Mouse (Mus musculus) bone marrow, adult 2 months (tissue): ENCODE measurements at regions not wholly inside any gene's neighbourhood (a gene's known extent, or its start where the extent isn't known, plus 50 kb on each side); places are given as distances from the start of the nearest gene placed in this dataset.

Experiments used
- H3K27ac ChIP-seq: fragments of 200-500 bp; 2 replicates; pipeline ENCODE4 v1.5.1; 2012; ENCODE audit warnings: low read depth, mild to moderate bottlenecking, control low read depth, inconsistent platforms, low read length; ENCODE audit not compliant: control insufficient read depth, poor library complexity, insufficient read depth
- H3K4me1 ChIP-seq: fragments of 200-500 bp; 2 replicates; pipeline ENCODE4 v1.6.1; 2011; ENCODE audit warnings: low read length; ENCODE audit not compliant: control insufficient read depth, insufficient read depth
- H3K4me3 ChIP-seq: fragments of 200-500 bp; replicated peaks from 2 replicates; pipeline ENCODE3; 2011; ENCODE audit warnings: mild to moderate bottlenecking, low read depth, low read length, control low read depth; ENCODE audit not compliant: control insufficient read depth
- CTCF ChIP-seq: fragments of 200-500 bp; IDR thresholded peaks from 2 replicates; pipeline ENCODE4 v1.5.1; 2011; ENCODE audit warnings: low read length, control low read depth; ENCODE audit not compliant: control insufficient read depth, insufficient read depth
- POLR2A ChIP-seq: fragments of 200-500 bp; IDR thresholded peaks from 2 replicates; pipeline ENCODE4 v1.6.1; 2011; ENCODE audit warnings: low read depth, mild to moderate bottlenecking, control low read depth, low read length, borderline replicate concordance; ENCODE audit not compliant: control insufficient read depth
- WGBS: fragments of 180-500 bp; shearing (Covaris S2); methylation state at CpG from one replicate; pipeline ENCODE4 v1.1.7; 2018; 5-methylcytosine and 5-hydroxymethylcytosine counted together

DNA sequence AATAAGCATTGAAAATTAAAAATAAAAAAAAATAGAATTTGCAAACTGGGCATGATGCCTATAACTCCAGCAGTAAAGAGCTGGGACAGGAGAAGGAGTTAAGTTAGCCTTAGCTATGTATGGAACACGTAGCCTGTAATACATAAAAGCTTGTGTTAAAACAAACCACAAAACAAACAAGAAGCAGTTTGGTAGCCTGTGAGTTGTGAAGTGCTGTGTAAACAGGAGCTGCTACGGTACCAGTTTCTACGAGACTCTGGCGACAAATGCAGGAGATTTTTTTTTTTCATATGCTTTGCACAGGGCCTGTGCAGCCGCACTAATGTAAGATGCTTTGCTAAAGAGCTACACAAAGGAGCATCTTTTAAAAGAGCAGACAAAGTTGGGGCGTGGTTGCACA, 1159.1 kb downstream of the 4930447A16Rik start:
- TF ChIP-seq CTCF (no peak), POLR2A (no peak)
- H3K4me3 ChIP-seq: no peak overlapping the region
- WGBS: 85% methylated on average over 6 of the region's 6 CpGs
- no peaks in the 10 kb centered on the region for H3K4me1 ChIP-seq
- H3K27ac ChIP-seq: no peak overlapping the region

DNA sequence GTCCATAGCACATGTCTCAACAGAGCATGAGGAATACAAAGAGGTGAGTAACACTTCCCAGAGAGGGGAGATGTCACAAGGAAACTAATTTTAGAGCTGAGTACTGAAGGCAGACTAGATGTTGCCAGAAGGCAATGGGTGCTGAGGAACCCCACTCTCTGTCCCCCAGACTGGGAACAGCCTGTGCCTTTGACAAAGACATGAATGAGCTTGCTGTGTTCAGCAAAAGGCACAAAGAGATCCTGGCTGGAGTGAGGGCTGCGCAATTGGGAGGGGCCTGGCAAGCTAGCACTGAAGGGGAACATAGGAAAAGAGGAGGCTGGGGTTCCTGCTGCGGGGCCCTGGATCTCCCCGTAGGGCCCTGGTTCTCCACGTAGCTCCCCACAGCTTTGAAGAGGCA, 1160.3 kb downstream of the 4930447A16Rik start:
- 88% methylated on average over 4 of the region's 4 CpGs for WGBS
- Histone ChIP-seq H3K4me1 (no peaks in the 10 kb centered on the region), H3K27ac (no peak overlapping the region), H3K4me3 (no peak overlapping the region)
- TF ChIP-seq CTCF (no peak), POLR2A (no peak)

DNA sequence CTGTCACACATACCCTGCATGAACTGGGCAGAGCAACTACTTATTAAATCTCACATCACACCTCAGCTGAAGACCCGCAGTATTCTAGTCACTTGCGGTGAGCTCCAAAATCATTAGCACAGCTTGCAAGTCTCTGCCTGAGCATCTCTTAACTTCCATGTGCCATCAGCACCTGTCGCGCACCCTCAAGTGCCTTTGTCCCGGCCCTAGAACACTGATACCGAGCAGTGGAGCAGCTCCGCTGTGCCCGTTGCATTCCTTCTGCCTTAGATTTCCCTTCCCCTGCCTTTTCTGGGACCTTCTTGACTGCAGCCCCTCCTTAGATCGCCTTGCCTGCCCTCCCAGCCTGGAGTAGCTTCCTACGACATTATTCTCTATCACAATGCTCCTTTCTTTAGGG, 1161.2 kb downstream of the 4930447A16Rik start:
- 87% methylated on average over 10 of the region's 10 CpGs for WGBS
- H3K4me3 ChIP-seq: no peak overlapping the region
- TF ChIP-seq POLR2A (no peak), CTCF (no peak)
- H3K27ac ChIP-seq: no peak overlapping the region
- H3K4me1 ChIP-seq: no peaks in the 10 kb centered on the region

DNA sequence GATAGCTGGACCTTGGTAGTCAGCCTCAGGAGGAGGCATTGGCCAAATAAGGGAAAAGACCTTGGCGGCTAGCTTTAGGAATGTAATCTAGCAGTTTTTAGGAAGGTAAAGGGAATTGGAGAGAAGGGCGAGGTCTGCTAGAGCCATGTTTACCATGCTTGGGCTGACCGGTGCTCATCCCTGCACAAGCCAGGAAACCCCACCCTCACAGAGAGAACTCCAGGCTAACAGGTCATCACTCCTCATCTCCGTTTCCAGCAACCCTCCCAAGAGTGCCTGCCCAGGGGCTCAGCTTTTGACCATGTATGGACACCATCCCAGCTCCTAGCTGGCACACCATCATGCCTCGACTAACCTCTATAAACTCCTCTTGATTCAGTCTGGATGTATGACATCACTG, 1162.9 kb downstream of the 4930447A16Rik start:
- TF ChIP-seq CTCF (no peak), POLR2A (no peak)
- 78% methylated on average over 5 of the region's 5 CpGs for WGBS
- Histone ChIP-seq H3K4me3 (no peak overlapping the region), H3K4me1 (no peaks in the 10 kb centered on the region), H3K27ac (no peak overlapping the region)

- 60% methylated on average over 2 of the region's 2 CpGs for WGBS
- TF ChIP-seq POLR2A: no peak
- no peak for TF ChIP-seq CTCF
- Histone ChIP-seq H3K27ac (no peak overlapping the region), H3K4me3 (no peak overlapping the region), H3K4me1 (no peaks in the 10 kb centered on the region)
These were observed 1163.7 kb downstream of the 4930447A16Rik start for GRCm38 (mm10) chr15:38589010-38589409.

DNA sequence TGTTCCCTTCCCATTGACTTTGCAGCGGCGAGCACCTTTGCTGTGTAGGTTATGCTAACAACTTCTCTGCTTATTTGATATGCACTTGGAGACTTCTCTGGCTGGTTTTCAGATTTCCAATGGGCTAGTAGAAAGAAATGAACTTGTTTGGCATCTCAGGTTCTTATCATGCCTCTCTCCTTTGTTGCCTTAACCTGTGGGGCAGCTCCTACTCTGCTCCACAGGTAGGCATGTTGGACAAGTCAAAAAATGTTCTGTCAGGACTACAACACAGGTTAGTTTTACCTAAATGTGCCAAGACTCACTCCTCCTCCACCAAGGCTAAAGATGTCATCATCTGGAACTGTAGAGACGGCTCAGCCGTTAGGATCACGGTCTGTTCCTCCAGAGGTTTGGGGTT, 1164.3 kb downstream of the 4930447A16Rik start:
- Histone ChIP-seq H3K27ac (no peak overlapping the region), H3K4me3 (no peak overlapping the region), H3K4me1 (peaks cover 2% of the 10 kb centered on the region)
- 88% methylated on average over 5 of the region's 5 CpGs for WGBS
- TF ChIP-seq POLR2A (no peak), CTCF (no peak)

DNA sequence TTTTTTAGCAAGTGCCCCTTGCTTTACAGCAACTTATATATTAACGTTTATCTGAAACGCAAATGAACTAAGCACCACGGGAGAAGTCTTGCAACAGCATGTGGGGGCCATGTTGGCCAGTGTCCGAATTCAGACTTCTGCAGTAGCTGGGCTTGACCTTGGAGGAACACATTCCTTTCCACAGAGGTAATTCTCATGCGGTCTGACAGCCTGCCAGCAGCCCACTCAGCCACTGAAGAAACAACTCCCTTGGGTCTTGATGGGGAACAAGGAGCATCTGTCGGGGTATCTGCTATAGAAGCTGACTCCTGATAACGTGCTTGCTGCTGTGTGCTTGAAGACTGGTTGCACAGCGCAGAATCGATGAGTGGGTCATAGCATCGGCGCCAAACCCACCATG, 1168.7 kb downstream of the 4930447A16Rik start:
- Histone ChIP-seq H3K4me3 (no peak overlapping the region), H3K27ac (no peak overlapping the region), H3K4me1 (peaks cover 2% of the 10 kb centered on the region)
- 77% methylated on average over 11 of the region's 11 CpGs for WGBS
- no peak for TF ChIP-seq POLR2A
- TF ChIP-seq CTCF: no peak

- no peak overlapping the region for H3K27ac ChIP-seq
- H3K4me1 ChIP-seq: peaks cover 2% of the 10 kb centered on the region
- WGBS: 91% methylated on average over 2 of the region's 2 CpGs
- no peak for TF ChIP-seq CTCF
- TF ChIP-seq POLR2A: no peak
- H3K4me3 ChIP-seq: no peak overlapping the region
These were observed 1169.4 kb downstream of the 4930447A16Rik start for GRCm38 (mm10) chr15:38594747-38595146.

GRCm38 (mm10) chr15:38595820-38596219, 1170.5 kb downstream of the 4930447A16Rik start:
- H3K27ac ChIP-seq: no peak overlapping the region
- TF ChIP-seq CTCF (no peak), POLR2A (no peak)
- 72% methylated on average over 4 of the region's 4 CpGs for WGBS
- peaks cover 2% of the 10 kb centered on the region for H3K4me1 ChIP-seq
- no peak overlapping the region for H3K4me3 ChIP-seq

DNA sequence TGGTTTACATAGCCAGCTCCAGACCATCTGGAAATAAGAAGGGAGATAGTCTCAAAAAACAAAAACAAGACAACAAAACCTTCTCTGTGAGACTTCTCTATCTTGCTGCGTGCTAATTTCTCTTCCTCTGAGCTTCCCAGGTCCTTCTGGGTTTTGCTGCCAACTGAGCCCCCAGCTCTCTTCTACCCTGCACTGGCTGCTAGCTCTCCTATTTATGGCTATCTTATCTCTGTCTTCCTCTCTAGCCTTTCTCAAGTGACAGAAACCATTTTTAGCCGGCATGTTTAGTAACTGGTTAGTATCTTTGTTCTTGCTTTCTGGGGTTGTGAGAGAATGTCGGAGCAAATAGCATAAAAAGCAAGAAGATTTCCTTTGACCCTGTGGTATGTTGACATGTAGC, 1172.1 kb downstream of the 4930447A16Rik start:
- 62% methylated on average over 3 of the region's 3 CpGs for WGBS
- TF ChIP-seq CTCF (no peak), POLR2A (no peak)
- no peak overlapping the region for H3K4me3 ChIP-seq
- H3K4me1 ChIP-seq: peaks cover 3% of the 10 kb centered on the region
- H3K27ac ChIP-seq: no peak overlapping the region
